Mouse (Mus musculus) spleen, postnatal 10 days (tissue): ENCODE results near the gene Cmah.

ENCODE experiments used
- DNase-seq, 2 experiments: peaks; one replicate each; pipeline ENCODE4 v3.0.0; 2021 to 2022; ENCODE audit warnings: low spot score in 2 of 2

The Cmah gene

DNA sequence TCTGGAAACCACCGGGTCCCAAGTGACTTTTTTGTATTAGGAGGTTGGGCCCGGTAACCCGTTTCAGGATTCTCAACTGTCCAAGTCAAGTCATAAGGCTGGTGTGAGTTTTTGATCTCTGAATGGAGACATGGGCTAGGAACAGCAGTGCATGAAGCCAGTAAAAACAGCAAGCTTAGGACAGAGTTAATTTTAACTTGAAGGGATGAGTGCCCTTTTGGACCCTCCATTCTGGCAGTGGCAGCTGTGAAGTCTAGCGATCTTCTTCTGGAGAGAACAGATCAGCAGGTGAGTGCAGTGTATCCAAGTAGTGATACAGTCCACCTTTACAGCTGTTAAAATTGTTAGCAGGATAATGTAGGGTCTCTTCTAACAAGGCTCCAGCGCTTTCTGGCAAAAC, at the start of gene Cmah:
Cmah (plus strand) TSS at position 204 of the 400 bp plus-strand sequence.
- no peak for DNase-seq

DNA sequence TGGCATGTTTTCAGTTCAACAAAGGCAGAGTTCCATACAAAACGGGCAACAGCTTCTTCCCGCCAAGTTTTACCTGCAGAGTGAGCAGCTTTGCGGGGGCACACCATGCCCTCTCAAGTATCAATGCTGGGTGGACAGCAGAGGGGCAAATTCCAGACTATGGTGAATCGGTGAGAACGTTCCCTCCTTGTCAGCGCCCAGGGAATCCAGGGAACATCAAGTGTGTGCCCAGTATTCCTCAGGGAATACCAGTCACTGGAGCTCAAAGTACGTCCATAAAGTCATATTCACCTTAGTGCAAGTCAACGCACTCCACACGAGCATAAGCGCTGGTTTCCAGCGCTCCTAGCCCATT, 47.8 kb upstream of the Cmah start:
- no peak for DNase-seq

- no peak for DNase-seq
These were observed 47.3 kb upstream of the Cmah start for GRCm38 (mm10) chr13:24279762-24280438.

DNA sequence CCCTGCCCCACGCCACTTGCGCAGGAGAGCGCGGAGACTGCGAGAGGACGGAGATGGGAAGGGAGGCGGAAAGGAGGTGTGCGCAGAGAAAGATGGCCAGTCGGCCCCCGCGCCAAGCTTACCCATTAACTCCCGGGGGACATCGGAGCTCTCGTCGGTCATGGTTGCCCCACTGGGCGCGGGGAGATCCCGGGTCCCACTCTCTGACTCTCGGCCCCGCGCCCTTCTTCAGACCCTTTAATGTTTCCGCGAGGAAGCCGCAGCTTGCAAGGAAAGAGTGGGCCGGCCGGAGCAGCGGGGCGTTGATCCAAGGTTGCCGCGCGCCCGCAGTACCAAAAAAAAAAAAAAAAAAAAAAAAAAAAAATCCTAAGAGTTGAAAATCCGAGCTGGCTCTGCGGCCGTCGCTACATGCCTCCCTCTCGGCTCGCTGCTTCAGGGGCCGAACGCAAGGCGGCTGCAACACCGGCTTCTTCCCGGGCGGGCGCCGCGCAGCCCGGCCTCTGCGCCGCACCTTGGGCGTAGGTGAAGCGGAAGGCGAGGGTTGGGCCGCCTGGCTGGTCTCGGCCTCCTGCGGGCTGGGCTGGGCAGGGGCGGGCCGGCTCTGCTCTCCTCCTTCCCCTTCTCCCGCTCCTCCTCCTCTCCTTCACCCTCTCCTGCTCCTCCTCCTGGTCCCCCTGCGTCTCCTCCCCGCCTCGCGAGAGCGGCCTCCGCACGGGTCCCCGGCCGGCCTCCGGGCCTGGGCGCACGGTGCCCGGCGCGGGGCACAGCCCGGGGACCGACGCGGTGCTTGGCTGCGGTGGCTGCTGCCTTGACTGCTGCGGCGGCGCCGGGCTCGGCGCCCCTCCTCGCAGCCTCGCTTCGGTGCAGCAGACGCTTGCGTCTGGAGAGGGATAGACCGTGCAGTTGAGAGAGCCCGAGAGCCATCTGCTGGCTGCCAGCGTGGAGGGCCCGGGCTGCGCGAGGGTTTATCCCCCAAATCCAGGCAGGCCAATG, 46.5 kb upstream of the Cmah start, which contains the start of gene Carmil1:
Carmil1 (minus strand) TSS at position 357 of the 993 bp plus-strand sequence.
- peak; percentile 29 to 69 for DNase-seq

DNA sequence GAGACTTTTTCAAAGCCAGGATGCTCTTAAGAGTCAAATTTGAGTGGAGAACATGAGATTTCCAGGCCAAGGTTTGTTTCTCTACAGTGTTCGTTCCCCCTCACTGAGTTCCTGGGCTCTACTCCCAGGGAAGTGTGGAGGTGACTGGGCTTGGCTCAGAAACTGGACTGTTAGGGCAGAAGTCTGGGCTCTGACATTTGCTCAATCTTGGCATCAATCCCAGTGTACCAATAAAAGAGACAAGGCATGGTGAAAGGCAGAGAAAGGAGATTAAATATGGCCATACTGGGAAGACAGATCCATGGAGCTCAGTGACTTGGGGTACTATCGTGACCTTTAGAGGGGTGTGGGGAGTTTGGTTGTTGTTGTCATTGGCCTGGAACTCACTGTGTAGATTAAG, 39.8 kb upstream of the Cmah start:
- no peak for DNase-seq

- peak; percentile 37 to 58 for DNase-seq
These were observed 30.0 kb upstream of the Cmah start for GRCm38 (mm10) chr13:24297252-24297651.

DNA sequence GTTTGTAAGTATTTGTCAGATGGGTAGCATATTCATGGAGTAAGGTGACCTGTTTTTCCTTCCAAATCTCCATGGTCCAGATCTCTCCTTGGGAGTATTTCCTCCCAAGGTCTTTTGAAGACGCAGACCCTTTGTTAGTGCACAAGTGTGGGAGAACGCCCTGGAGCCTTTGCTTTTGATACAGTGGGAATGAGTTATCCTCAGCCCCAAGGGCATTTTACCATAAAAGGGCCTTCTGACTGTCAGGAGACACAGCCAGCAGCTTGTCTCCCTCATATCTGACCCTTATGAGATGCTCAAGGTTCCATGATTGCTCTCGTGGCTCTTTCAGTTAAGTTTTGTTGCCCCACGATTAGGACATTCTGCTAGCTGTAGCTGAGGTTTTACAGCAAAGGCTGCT, 21.7 kb upstream of the Cmah start:
- DNase-seq = no peak

DNA sequence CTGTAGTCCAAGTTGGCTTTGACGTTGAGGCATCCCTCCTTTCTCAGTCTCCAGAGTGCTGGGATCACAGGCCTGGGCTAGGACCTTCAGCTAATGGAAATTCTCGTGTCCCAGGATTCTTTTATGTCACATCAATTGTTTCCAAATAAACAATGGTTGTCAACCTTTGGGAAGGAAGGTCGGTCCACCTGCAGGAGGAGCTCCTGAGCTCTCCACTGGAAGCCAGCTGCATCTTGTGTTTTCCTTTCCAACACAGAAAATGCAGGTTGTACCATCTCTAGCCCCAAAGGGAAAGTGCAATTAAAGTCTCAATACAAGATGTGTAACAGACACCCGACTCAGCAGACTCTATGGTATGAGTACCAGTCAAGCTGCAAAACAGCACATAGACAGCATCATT, 21.0 kb upstream of the Cmah start:
- peak in 1 of 2 experiments; percentile 37 for DNase-seq

DNA sequence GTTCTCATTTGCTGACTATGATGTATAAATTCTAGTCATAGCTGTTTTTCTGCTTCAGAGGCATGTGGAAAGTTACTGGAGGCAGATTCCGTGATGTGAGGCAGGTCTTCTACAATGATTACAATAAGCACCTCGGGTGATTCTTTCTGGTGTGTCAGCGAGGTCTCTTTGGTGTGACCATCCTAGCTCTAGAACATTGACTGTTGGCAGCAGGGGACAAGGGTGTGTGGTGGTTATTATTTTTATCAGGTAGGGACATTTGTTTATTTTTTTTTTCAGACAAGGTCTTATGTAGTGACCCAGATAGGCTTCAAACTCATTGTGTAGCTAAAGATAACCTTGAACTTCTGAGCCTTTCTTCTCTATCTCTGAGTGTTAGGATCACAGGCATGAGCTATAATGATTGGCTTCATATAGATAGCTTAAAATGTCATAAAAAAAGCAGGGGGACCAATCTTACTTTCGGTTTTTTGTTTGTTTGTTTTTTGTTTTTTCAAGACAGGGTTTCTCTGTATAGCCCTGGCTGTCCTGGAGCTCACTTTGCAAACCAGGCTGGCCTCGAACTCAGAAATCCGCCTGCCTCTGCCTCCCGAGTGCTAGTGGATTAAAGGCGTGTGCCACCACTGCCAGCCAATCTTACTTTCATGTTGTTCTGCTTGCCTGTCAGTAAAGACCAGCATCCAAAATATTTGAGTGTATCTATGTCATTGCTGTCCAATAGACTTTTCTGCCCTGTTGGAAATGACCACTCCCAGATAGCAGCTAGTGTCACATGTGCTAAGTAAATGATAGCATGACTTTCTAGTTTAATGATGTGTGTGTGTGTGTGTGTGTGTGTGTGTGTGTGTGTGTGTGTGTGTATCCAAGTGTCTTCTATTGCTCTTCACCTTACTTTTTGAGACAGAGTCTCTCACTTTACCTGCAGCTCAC, 15.9 kb upstream of the Cmah start:
- no peak for DNase-seq

DNA sequence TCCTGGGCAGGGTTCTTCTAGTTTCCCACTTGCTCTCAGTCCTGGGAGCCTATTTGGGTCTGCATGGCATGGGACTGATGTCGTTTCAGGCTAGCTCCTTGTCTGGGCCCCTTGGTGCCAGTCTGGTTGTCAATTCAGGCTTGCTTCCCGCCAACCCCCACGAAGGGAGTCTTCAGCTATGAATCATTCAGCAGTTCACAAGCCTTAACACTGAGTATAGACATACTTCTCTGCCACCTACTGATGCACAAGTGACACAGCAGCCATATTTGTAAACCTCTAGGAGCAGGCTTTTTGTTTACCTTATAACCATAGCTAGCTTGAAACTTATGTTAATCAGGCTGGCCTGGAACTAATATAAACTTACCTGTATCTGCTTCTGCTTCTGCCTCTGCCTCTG, 10.6 kb upstream of the Cmah start:
- DNase-seq = no peak

DNA sequence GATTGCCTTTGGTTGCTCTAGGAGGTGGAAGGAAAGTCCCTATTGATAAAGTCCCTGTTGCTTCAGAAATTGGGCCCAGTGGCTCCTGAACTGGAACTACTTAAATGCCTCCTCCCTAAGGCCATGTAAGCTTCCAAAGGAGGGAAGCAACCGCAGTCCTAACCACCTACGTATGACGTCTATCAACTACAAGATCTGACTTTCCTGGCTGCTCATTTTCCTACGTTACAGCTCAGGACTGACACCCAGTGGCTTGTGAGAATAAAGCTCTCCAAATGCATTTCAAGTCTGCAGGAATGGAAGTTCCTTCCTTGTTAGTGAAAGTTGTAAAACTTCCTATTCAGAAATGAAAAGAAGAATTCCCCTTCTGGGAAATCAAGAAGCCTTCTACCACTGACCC, 8.6 kb upstream of the Cmah start:
- no peak for DNase-seq

DNA sequence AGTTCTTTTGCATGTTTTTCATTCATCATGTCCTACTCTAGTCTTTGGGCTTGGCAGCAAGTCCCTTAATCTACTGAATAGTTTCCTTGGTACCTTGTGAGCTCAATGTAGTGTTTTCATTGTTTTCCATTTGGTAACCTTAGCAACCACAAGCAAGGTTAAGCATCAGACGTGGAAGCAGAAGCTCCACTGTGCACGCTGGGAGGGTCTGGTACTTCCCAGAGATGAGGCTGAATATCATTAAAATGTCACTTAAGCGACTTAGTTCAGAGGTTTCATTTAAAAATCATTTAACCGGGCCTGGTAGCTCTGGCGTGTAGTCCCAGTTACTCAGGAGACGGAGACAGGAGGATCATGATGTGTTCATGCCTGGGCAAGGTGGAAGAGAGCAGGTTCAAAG, 5.9 kb upstream of the Cmah start:
- no peak for DNase-seq

DNA sequence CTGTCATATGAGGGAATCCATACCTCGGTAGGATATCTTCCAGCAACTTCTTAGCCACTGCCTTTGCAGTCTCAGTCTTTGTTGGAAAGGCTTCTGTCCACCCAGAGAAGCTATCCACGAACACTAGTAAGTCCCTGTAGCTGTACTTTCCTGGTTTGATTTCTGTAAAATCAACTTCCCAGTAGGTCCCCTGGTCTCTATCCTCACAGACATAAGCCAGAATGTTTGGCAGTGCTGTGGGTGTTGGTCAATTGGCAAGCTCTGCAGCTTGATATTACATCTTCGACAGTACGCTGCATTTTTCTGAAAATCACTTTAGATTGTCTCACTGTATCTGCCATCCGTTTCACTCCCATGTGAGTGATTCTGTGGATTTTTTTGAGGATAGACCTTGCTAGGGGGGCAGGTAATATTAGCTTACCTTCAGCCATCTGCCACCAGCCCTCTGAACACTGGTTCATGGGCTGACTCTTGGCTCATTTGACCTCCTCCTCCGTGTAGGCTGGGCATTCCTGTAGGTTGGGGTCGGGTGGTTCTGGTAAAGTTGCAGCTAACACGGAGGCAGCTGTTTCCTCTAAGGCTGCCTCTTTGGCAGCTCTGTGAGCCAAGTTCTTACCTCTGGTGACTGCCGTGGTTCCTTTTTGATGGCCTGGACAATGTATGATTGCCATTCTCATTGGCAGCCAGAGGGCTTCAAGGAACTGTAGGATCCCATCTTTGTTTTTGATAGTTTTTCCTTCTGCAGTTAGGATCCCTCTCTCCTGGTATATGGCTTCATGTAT, 1.0 kb downstream of the Cmah start:
- no peak for DNase-seq

- DNase-seq = no peak
These were observed 2.9 kb downstream of the Cmah start for GRCm38 (mm10) chr13:24330128-24330527.

GRCm38 (mm10) chr13:24330836-24331523, 3.8 kb downstream of the Cmah start:
- no peak for DNase-seq

DNA sequence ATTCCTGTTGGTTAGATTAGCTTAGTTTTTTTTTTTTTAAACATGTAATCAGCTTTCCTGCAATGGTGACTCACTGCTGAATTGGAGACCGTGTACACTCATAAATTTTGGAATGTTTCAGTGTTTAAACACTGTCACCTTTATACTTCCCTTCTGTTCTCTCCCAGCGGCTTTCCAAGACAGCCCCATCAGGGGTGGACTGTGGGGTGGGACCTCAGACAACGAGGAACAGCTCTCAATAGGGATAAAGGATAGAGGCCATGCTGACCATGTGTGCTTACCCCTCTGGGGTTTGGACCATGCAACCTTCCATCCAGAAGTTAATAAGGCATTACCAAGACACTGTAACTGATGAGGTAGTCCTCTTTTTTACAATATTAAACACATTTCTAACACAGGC, 5.3 kb downstream of the Cmah start:
- no peak for DNase-seq

DNA sequence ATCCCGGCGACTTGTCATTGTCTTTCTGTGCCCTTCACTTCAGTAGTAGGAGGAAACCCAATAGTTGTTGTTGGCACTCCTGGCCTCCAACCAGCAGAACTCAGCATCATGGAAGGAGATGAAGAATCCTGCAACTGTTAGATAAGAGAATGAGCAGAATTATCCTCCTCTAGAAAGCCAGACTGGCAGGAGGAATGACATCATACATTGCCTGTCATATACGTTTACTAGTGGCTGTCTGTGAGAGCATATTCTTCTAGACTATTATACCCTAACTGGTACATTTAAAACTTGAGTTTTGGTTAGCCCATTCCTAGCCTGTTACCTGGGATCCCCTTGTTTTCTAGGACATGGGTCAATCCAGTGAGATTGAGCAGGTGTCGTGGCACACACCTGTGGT, 9.6 kb downstream of the Cmah start:
- no peak for DNase-seq

- peak; percentile 33 to 73 for DNase-seq
These were observed 10.7 kb downstream of the Cmah start for GRCm38 (mm10) chr13:24337874-24338273.

- peak; percentile 13 to 37 for DNase-seq
These were observed 11.2 kb downstream of the Cmah start for GRCm38 (mm10) chr13:24338343-24338861.

- no peak for DNase-seq
These were observed 12.7 kb downstream of the Cmah start for GRCm38 (mm10) chr13:24339907-24340306.
